Mouse (Mus musculus) spleen, adult 2 months (tissue): ENCODE results near the gene Akt1s1.

Source experiments
- CTCF ChIP-seq: fragments of 200-500 bp; IDR thresholded peaks from 2 replicates; pipeline ENCODE4 v1.5.1; 2011; ENCODE audit warnings: mild to moderate bottlenecking, inconsistent platforms; ENCODE audit not compliant: insufficient read depth, insufficient read length, insufficient replicate concordance; ENCODE audit errors: extremely low read depth
- POLR2A ChIP-seq: fragments of 200-500 bp; IDR thresholded peaks from 2 replicates; pipeline ENCODE4 v1.6.1; 2011; ENCODE audit warnings: low read depth, low read length, inconsistent platforms

GRCm38 (mm10) chr7:44812651-44813325 is 36.0 kb upstream of the Akt1s1 start:
- TF ChIP-seq POLR2A (no peak), CTCF (no peak)
